Mouse (Mus musculus) monocyte, adult 2 months (primary cell): ENCODE results near the gene E2f3.

Experiments
- DNase-seq, 2 experiments: peaks; one replicate each; pipeline ENCODE4 v3.0.0; 2022; ENCODE audit warnings: low spot score in 2 of 2, low read depth in 1 of 2

The E2f3 gene

GRCm38 (mm10) chr13:29979140-29979564 is 6.7 kb downstream of the E2f3 start:
- DNase-seq: no peak

- no peak for DNase-seq
Observed at GRCm38 (mm10) chr13:29977358-29977757, 8.5 kb downstream of the E2f3 start.

GRCm38 (mm10) chr13:29974066-29974465 is 11.8 kb downstream of the E2f3 start:
- DNase-seq: no peak

- DNase-seq: no peak
Observed at GRCm38 (mm10) chr13:29973610-29974009, 12.3 kb downstream of the E2f3 start.

- DNase-seq: no peak
Observed at GRCm38 (mm10) chr13:29970333-29970732, 15.5 kb downstream of the E2f3 start.

GRCm38 (mm10) chr13:29968636-29969035 is 17.2 kb downstream of the E2f3 start:
- no peak for DNase-seq

- DNase-seq: no peak
Observed at GRCm38 (mm10) chr13:29967367-29967766, 18.5 kb downstream of the E2f3 start.

- no peak for DNase-seq
Observed at GRCm38 (mm10) chr13:29966966-29967365, 18.9 kb downstream of the E2f3 start.

GRCm38 (mm10) chr13:29964087-29964486 is 21.8 kb downstream of the E2f3 start:
- DNase-seq: no peak

- no peak for DNase-seq
Observed at GRCm38 (mm10) chr13:29960416-29960815, 25.4 kb downstream of the E2f3 start.

- no peak for DNase-seq
Observed at GRCm38 (mm10) chr13:29957731-29958254, 28.1 kb downstream of the E2f3 start.

- no peak for DNase-seq
Observed at GRCm38 (mm10) chr13:29956821-29957421, 28.9 kb downstream of the E2f3 start.

- no peak for DNase-seq
Observed at GRCm38 (mm10) chr13:29955296-29955695, 30.6 kb downstream of the E2f3 start.

GRCm38 (mm10) chr13:29954741-29955140 is 31.1 kb downstream of the E2f3 start:
- DNase-seq: no peak

GRCm38 (mm10) chr13:29953417-29954045 is 32.3 kb downstream of the E2f3 start:
- DNase-seq: no peak

GRCm38 (mm10) chr13:29946045-29946444 is 39.8 kb downstream of the E2f3 start:
- DNase-seq: no peak

GRCm38 (mm10) chr13:29944915-29945570 is 40.8 kb downstream of the E2f3 start:
- DNase-seq: no peak

GRCm38 (mm10) chr13:29944493-29944892 is 41.4 kb downstream of the E2f3 start:
- no peak for DNase-seq

- no peak for DNase-seq
Observed at GRCm38 (mm10) chr13:29943541-29944039, 42.3 kb downstream of the E2f3 start.

GRCm38 (mm10) chr13:29940071-29940470 is 45.8 kb downstream of the E2f3 start:
- DNase-seq: no peak

GRCm38 (mm10) chr13:29939399-29939798 is 46.5 kb downstream of the E2f3 start:
- no peak for DNase-seq

- no peak for DNase-seq
Observed at GRCm38 (mm10) chr13:29938776-29939175, 47.1 kb downstream of the E2f3 start.
